Mouse (Mus musculus) liver, adult 2 months (tissue): ENCODE measurements around the gene Kif7. TPM values are rescaled to one million over a fixed set of nuclear protein-coding genes. Genes with fewer than 3 reads are reported as not detected.

Source experiments
- DNase-seq: peaks from one replicate; pipeline ENCODE4 v3.0.0-alpha.2; 2011; ENCODE audit warnings: low read depth, low spot score; ENCODE audit errors: extremely low read depth
- H3K27ac ChIP-seq: fragments of 200-500 bp; replicated peaks from 2 replicates; pipeline ENCODE4 v1.5.1; 2012; ENCODE audit warnings: low read depth, mild to moderate bottlenecking, control low read depth, inconsistent platforms, low read length; ENCODE audit not compliant: insufficient read depth
- H3K27me3 ChIP-seq: fragments of 200-500 bp; 2 replicates; pipeline ENCODE4 v1.6.1; 2012; ENCODE audit warnings: mild to moderate bottlenecking, moderate library complexity, low read length, inconsistent platforms; ENCODE audit not compliant: control insufficient read depth, insufficient read depth
- H3K36me3 ChIP-seq: fragments of 200-500 bp; 2 replicates; pipeline ENCODE4 v1.6.1; 2012; ENCODE audit warnings: low read length, inconsistent platforms; ENCODE audit not compliant: control insufficient read depth, insufficient read depth
- H3K4me1 ChIP-seq: fragments of 200-500 bp; 2 replicates; pipeline ENCODE4 v1.6.1; 2011; ENCODE audit warnings: low read length; ENCODE audit not compliant: control insufficient read depth, insufficient read depth
- H3K4me3 ChIP-seq: fragments of 200-500 bp; 2 replicates; pipeline ENCODE4 v1.5.1; 2011; ENCODE audit warnings: low read depth, mild to moderate bottlenecking, control low read depth, low read length, moderate library complexity; ENCODE audit not compliant: insufficient read depth
- H3K79me2 ChIP-seq: fragments of 200-500 bp; 2 replicates; pipeline ENCODE4 v1.6.1; 2012; ENCODE audit warnings: inconsistent platforms, mild to moderate bottlenecking, low read length, moderate library complexity; ENCODE audit not compliant: control insufficient read depth, insufficient read depth
- H3K9ac ChIP-seq: fragments of 200-500 bp; 2 replicates; pipeline ENCODE4 v1.6.1; 2012; ENCODE audit warnings: low read depth, mild to moderate bottlenecking, control low read depth, inconsistent platforms, low read length
- CTCF ChIP-seq: fragments of 200-500 bp; IDR thresholded peaks from 2 replicates; pipeline ENCODE4 v1.5.1; 2011; ENCODE audit warnings: low read depth, low read length, control low read depth
- POLR2A ChIP-seq: fragments of 200-500 bp; IDR thresholded peaks from 2 replicates; pipeline ENCODE4 v1.6.1; 2011; ENCODE audit warnings: low read length, control low read depth; ENCODE audit not compliant: insufficient read depth; ENCODE audit errors: extremely low read depth
- WGBS: fragments of 180-500 bp; shearing (Covaris S2); methylation state at CpG from one replicate; pipeline ENCODE4 v1.1.7; 2018; 5-methylcytosine and 5-hydroxymethylcytosine counted together
- polyA plus RNA-seq: library from polyadenylated mRNA; depleted of rRNA; stranded (reverse); fragments of >200 nt; gene quantifications from 2 replicates; pipeline ENCODE4 v1.2.3, GENCODE M21; 2012; rRNA removed
- total RNA-seq: library from RNA; depleted of rRNA; stranded (reverse); fragments of >200 nt; gene quantifications from 2 replicates; pipeline ENCODE4 v1.2.3, GENCODE M21; 2014; rRNA removed

The Kif7 gene
- total RNA-seq (0.20 and 0.37 TPM in 2 replicates), polyA plus RNA-seq (0.21 TPM in 2 replicates)

DNA sequence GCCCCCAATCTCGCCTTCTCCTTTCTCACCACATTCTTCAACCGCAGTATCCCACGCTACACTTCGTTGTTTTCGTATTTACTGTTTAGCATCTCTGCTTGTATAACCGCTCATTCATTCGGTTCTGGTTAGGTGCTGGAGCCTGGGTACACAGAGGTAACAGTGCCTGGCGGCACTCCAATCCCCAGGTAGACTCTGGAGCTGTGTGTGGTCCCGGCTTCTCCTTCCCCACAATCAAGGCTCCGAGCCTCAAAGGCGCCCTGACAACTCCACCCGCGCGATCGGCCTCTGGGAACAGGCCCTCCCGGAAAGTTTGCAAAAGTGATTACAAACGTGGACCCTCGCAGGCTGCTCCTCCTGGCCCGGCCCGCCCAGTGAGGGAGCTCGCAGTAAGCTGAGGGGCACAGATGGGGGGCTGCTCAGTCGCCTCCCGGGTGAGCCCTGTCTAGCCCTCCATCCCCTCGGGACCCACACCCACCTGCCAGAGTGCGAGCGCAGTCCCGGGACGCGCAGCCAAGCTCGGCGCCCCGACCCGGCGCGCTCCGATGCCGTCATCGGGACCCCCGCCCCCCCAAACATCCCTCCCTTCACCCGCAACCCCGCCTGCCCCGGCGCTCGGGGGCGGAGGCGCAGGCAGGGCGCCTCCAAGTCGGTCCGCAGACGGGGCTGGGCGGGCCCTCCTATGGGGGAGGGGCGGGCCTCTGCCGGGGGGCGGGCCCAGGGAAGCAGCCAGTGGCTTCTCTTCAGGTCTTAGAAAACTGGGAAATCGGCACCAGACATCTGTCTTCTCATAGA, at the start of gene Kif7:
Gene Kif7, minus strand, starts transcription at position 534 of the 795 bp plus-strand sequence.
- Histone ChIP-seq H3K4me3 (peak within 1 kb of the TSS; percentile 83), H3K9ac (peak within 1 kb of the TSS; percentile 72), H3K4me1 (no peaks in the 10 kb centered on the region), H3K27ac (no peak within 1 kb of the TSS), H3K36me3 (no peaks in the 10 kb centered on the region), H3K27me3 (no peaks in the 10 kb centered on the region), H3K79me2 (no peaks in the 10 kb centered on the region)
- TF ChIP-seq POLR2A = no peak
- TF ChIP-seq CTCF = no peak
- 2% methylated on average over 47 of the region's 55 CpGs for WGBS
- DNase-seq = no peak

DNA sequence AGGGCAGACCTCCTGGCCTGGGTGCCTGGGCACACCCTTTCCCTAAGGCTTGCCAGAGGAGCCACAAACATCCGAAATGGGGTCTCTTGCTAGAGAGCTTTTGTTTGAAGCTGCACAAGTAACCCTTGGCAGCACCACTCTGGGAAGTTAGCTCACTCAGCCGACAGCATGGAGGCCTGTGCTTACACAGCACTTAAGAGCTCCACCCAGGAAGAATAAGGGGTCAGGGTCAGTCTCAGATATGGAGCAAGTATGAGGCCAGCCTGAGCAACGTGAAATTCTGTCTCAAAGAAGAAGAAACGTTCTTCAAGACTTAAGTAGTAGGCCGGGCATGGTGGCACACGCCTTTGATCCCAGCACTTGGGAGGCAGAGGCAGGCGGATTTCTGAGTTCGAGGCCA, 46.6 kb upstream of the Kif7 start:
- Histone ChIP-seq H3K79me2 (no peaks in the 10 kb centered on the region), H3K4me3 (no peak overlapping the region), H3K4me1 (peaks cover 1% of the 10 kb centered on the region; the same call in 1 of the 2 replicates), H3K9ac (no peak overlapping the region), H3K27me3 (no peaks in the 10 kb centered on the region), H3K27ac (no peak overlapping the region), H3K36me3 (no peaks in the 10 kb centered on the region)
- WGBS = 76% methylated on average over 8 of the region's 8 CpGs
- no peak for DNase-seq
- TF ChIP-seq POLR2A (no peak), CTCF (no peak)

DNA sequence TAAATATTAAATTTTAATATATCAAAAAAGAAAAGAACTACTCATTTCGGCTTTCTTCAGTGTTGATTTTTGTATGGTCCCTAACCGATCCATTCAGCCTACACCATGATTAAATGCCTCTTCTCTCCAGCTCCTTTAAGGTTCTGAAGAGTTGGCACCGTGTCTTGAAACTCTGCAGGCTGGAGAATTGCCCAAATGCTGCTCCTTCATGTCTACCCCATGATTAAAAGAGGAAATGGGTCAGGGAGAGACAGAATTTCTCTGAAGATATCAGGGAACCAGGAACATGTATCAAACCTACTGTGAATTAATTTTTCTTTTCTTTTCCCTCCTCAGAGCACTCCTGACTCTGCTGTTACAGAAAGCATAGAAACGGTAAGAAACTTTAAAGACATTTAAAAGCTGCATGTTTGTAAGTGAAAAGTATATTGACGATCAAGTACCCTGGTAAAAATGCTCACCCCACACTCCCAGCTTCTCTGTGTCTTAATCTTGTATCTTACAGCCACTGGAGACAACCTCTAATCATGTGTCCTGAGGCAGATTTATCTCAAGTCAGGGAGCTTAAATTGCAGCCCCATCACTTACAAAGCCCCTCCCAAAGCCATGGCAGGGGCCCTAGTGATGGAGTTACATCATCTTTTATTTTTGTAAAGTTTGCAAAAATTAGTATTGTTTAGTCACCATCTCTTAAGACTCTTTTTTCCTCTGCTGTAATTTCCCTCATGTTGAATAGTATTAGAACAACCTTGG, 45.8 kb upstream of the Kif7 start:
- TF ChIP-seq POLR2A = no peak
- TF ChIP-seq CTCF = no peak
- Histone ChIP-seq H3K36me3 (no peaks in the 10 kb centered on the region), H3K27me3 (no peaks in the 10 kb centered on the region), H3K9ac (no peak overlapping the region), H3K27ac (no peak overlapping the region), H3K79me2 (no peaks in the 10 kb centered on the region), H3K4me3 (no peak overlapping the region), H3K4me1 (peaks cover 1% of the 10 kb centered on the region; the same call in 1 of the 2 replicates)
- DNase-seq = no peak
- WGBS = 74% methylated on average over 5 of the region's 5 CpGs

DNA sequence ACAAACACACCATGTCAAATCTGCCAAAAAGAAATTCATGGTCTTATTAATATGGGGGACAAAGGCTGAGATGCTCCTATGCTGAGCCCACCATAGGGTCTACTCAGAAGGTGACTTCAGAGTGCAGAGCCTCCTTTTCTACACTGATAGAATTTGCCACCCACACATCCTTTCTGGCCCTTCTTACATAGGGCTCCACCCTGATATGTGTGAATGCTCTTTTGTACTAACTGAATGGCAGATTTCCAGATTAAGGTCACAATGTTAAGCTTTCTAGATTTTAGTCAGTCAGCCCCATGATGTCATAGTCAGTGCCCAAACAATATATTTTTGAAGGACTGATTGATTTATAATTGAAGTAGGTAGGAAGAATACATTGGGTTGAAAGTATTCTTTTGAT, 44.2 kb upstream of the Kif7 start:
- H3K36me3 ChIP-seq = no peaks in the 10 kb centered on the region
- no peak overlapping the region for H3K4me3 ChIP-seq
- DNase-seq = peak; percentile 63
- no peak overlapping the region for H3K9ac ChIP-seq
- TF ChIP-seq CTCF = no peak
- TF ChIP-seq POLR2A = no peak
- H3K27me3 ChIP-seq = no peaks in the 10 kb centered on the region
- no peak overlapping the region for H3K27ac ChIP-seq
- H3K4me1 ChIP-seq = peaks cover 1% of the 10 kb centered on the region; the same call in 1 of the 2 replicates
- no peaks in the 10 kb centered on the region for H3K79me2 ChIP-seq

DNA sequence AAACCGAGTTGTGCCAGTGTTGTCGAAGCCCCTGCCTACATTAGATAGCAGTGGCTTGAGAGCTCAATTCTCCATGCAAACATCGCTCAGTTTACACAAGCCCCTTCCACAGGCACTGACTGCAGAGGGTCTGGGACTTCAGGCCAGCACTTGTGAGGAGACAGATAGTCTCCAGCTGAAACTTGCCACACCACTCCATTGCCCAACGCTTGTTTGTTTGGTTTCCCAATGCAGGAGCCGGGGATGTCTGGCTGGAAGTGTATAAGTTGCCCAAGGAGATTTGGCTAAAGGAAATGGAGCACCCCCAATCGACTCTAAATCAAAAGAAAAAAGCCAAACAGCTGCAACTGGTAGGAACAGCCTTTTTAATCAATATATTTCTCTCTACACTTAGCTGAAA, 42.7 kb upstream of the Kif7 start:
- TF ChIP-seq POLR2A (no peak), CTCF (no peak)
- peak; percentile 96 for DNase-seq
- Histone ChIP-seq H3K36me3 (no peaks in the 10 kb centered on the region), H3K27ac (peak overlapping the region; percentile 97), H3K27me3 (no peaks in the 10 kb centered on the region), H3K4me3 (no peak overlapping the region), H3K79me2 (no peaks in the 10 kb centered on the region), H3K4me1 (peaks cover 1% of the 10 kb centered on the region; the same call in 1 of the 2 replicates), H3K9ac (no peak overlapping the region)
- 9% methylated on average over 6 of the region's 6 CpGs for WGBS

DNA sequence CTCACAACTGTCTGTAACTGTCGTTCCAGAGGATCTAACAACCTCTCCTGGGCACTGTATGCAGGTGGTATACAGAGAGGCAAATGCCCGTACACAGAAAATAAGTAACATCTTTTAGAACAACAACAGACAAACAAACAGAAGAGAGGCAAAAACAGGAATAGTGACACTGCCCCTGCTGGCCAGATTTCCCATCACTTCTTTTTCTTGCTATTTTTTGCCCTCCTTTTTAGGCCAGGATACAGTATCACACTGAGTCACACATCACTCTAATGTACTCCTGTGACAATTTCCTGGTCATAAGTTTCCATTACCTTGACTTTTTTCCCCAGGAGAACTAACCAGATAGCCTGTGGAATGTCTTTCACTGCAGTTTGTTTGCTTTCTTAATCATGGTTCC, 40.8 kb upstream of the Kif7 start:
- DNase-seq = no peak
- 54% methylated on average over 2 of the region's 2 CpGs for WGBS
- Histone ChIP-seq H3K27me3 (no peaks in the 10 kb centered on the region), H3K4me3 (no peak overlapping the region), H3K9ac (no peak overlapping the region), H3K4me1 (peaks cover 1% of the 10 kb centered on the region; the same call in 1 of the 2 replicates), H3K79me2 (no peaks in the 10 kb centered on the region), H3K27ac (no peak overlapping the region), H3K36me3 (no peaks in the 10 kb centered on the region)
- TF ChIP-seq CTCF (no peak), POLR2A (no peak)
